Mouse (Mus musculus): ENCODE measurements around the gene Clcnka.

DNA sequence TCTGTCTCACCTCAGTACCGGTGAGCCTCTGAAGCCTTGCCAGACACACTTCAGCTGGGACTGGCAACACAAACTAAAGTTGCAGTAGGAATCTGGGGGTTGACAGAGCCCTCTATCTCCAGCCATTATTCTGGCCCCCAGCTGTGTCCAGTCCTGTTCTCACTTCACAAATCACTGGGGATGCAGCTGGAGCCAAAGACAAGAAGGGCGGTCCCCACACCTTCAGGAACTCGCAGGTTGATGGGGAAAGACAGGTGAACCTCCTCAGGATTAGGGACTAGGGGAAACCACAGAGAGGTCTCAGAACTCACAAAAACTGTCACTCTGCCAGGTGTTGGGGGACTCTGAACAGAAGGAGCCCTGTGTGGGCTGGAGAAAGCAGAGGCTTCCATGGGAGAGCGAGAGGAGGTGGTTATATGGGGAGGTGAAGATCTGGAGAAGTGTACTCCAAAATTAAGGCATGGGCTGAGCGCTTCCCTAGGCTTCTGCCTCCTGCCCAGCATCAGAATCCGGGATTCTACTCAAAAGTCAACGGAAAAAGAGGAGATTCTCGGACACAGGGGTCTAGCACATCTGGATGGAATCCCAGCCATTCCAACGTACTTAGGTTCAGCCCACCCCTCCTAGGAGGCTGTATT is 21.8 kb upstream of the Clcnka start, which contains the start of gene Hspb7:
- TF ChIP-seq POLR2A (IDR thresholded peaks at IDR 0.05; ENCODE audit: borderline replicate concordance, extremely low read depth, low read depth, low read length) (no peak), CTCF (IDR thresholded peaks at IDR 0.05; ENCODE audit: insufficient read depth, low read length) (no peak)
